Mouse (Mus musculus): ENCODE data around the gene Cdc37.

The Cdc37 gene

DNA sequence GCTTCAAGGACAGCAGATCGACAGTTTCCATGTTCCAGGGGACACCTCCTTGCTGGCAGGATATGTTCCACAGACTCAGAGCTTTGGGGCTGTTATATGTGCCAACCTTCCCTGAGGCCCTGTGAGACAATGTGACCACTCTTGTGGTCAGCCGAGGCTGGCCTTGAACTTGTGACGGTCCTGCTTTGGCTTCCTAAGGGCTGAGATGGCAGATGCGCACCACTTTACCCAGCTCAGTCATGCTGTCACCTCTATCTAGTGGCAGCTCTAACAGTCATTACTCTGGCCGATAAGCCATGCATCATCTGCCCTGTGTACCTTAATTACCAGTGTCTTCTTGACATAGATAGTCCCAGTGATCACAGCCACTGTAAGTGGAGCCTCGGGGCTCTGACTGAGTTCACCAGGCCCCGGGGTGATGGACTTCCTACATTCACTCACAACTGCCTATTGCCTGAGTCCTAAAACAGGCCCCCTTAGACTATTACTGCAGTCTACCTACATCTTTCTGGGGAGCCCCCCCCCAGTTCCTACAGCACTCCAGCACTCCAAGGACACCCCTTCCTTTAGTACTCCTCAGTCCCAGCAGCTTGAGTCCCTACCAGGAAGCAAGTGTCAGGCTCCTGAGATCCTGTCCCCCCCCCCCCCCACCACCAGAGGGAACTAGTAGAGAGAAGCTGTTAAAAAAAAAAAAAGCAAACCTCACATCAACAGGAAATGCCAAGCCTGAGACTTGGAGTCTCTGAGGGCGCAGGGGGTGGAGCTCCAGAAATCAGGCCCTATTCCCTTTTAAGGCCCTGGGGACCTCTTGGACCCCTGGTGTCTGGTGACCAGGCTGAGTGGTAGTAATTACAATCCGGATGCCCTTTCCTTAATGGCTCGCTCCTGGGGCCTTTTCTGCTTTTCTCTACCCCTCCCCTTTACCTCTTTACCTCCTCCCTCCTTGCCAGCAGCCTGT, 17.6 kb upstream of the Cdc37 start:
- DNase-seq (ENCODE audit: low read depth, low spot score) = peak; percentile 77

DNA sequence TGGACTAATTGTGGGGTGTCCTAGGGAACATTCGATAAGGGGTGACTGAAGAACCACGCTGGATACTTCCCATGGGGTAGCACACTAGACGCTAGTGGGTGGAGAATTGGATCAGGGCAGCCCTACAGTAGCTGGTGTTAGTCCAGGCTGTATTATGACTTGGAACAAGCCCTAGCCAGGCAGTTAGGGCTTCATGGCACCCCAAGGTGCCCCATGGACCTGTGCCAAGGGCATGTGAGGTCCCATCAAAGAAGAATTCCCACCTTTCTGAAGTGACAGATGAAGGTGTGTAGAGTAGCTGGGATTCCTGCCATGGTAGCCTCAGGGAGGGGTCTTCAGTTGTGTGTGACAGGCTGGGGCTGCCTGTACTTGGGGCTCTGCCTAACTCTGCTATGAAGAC, 16.7 kb upstream of the Cdc37 start:
- no peak for DNase-seq (ENCODE audit: low read depth, low spot score)

DNA sequence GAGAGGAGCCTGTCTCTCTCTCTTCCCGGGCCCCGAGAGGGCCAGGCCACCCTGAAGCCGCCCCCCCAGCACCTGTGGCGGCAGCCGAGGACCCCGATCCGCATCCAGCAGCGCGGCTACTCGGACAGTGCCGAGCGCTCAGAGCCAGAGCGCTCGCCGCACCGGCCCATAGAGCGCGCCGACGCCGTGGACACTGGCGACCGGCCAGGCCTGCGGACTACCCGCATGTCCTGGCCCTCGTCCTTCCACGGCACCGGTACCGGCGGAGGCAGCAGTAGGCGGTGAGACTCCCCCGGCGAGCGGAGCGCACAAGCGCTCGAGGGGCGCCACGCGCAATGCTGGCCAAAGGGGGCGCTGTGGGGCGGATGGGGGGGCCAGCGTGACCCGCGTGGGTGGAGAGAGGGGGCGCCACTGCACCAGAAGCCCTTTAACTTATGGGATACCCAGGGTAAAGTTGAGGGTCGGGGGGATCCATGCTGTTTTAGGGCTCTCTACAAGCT, 16.2 kb upstream of the Cdc37 start:
- peak; percentile 66 for DNase-seq (ENCODE audit: low read depth, low spot score)

DNA sequence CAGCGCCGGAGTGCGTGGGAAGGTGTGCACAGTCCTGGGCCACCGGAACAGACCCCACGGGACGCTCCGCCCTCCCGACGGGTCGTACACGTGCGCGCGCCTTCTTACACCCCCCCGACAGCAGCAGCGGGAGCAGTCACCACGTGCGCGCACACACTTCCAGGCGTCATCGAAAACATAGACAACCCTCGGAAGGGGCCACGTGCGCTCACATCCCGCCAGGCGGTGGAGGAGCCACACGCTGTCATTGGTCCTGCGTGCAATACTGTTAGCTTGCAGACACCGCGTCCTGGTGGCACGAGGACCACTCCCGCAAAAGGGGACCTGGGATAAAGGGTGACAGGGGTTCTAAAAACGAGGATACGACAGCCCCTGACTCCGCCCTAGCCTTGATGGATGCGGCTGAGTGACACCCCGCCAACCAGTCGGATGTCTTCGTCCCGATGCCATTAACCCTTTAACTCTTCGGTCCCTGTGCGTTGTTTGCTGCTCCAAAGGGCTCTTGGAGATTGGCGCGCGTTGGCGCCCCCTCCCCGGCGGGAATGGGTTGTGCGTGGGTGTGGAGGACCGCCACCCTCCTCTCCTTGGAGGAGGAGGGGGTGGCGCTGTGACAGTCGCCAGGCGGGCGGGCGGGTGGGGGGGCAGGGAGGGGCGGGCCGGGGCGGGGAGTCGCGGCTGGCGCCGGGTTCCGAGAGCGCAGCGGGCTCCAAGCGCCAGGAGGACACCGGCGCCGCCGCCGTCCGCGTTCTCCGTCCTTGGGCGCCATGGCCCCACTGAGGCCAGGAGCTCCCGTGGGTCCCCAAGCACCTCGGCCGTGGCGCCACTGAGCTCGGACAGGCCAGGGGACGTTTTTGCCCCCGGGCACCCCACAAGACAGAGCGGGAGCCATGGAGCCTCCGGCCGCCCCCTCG, 15.5 kb upstream of the Cdc37 start, which contains the start of gene Pde4a:
Gene Pde4a (plus strand): TSS at position 674 of the 911 bp plus-strand sequence.
- DNase-seq (ENCODE audit: low read depth, low spot score) = peak; percentile 90

DNA sequence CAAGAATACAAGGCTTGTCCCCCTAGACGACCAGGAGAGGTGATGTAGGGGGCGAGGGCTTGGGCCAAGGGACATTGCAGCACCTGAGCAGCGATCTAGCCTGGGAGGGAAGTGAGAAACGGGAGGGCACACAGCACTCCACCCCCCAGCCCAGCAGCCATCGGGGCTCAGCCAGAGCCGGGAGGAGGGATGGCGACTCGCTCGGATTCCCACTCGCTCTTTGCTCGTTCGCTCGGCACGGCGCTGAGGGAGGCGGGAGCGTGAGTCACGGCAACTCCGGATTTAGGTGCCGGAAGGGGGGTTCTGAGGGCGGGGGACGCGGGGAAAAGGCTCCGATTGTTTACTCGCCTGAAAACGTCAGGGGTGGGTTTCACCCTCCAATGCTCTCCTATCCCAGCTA, 14.3 kb upstream of the Cdc37 start:
- peak; percentile 66 for DNase-seq (ENCODE audit: low read depth, low spot score)

DNA sequence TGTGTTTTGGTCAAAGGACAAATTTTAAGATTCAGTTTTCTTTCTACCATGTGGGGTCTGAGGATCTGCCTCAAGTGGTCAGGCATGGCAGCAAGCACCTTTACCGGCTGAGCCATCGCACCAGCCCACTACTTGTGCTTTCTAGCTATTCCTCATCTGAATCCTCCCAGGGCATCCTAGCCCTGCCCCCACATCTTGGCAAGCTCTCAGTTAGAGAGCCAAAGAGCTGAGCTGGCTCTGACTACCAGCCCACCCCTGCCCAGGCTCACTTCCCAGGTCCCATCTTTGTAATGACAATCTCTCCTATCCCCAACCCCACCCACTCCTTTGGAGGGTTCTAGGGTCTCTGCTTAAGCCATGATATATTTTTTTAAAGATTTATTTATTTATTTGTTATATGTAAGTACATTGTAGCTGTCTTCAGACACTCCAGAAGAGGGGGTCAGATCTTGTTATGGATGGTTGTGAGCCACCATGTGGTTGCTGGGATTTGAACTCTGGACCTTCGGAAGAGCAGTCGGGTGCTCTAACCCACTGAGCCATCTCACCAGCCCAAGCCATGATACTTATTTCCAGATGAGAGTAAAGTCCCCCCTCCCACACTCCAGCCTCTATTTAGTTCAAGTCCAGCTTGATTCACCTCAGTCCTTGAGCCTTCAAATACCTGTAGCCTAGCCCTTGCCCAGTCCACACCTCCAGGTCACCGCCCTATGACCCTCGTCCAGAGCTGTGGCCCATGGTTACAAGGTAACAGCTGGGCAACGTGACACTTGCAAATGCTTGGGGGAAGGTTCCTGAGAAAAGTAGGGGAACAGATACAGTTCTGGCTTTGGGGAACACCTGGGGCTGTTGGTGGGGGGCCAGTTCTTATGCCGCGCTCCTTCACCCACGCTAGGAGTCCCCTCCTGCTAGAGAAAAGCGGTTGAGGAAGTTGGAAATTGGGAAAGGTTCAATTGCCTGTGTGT, 13.6 kb upstream of the Cdc37 start:
- no peak for DNase-seq (ENCODE audit: low read depth, low spot score)

DNA sequence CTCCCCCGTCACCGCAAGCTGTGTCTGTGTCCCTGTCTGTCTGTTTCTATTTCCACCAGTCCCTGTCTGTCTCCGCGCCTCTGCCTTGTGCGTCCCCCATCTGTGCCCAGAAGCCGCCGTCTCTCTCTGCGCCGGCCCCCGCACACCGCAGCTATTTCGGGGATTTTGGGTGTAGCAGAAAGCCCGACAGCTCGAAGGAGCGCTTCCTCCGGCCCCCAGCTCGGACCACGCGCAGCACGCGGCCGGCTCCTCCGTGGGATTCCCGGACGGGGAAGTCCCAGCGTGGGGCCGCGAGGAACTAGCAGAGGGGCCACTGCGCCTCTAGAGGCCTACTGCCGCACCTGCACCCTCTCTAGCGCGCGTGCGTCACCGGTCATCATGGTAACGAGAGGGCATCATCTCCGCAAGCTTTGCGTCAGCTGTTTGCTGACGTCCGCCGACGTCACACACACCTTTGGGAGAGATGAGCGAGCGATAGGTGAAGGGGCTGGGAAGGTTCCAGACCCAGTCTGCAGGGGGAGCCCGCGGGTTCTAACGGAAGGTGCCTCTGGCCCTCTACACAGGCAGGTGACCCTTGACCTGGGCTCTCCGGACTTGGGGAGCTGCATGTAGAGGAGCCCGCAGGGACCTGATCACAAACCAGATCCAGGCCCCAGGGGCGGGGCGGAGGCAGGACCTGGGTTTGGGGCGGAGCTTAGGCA, 11.6 kb upstream of the Cdc37 start:
- DNase-seq (ENCODE audit: low read depth, low spot score) = peak; percentile 97

DNA sequence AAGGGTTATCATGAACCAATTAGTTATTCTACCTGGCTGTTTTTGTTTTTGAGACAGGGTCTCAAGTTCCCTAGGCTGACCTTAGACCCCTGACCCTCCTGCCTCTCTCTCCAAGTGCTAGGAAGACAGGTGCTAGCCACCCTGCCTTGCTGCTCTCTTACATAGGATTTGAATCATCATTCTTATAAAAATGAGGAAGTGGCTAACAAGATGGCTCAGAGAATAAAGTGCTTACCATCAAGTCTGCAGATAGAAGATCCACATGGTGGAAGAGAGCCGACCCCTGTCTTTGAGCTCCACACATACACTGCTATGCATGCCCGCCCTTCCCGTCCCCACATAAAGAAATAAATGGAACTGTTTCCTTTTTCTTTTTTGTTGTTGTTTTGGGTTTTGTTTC, 5.0 kb upstream of the Cdc37 start:
- DNase-seq (ENCODE audit: low read depth, low spot score) = no peak

DNA sequence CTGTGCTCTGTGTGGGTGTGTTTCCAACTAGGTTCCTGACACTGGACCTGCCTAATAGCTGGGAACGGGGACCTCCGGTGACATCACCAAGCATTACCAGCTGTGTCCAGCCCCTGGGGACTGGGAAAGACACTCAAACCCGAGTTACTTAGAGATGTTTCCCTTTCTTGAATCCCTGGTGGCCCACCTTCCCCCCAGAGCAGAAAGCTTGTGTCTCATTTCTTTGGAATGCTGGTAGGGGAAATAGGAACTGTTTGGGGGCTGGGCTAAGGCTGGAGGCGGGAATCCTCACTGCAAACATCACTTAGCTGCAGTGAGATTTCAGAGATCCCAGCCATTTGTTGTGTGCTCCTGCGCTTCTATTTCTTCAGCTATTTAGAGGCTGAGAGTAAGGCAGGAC, 4.1 kb upstream of the Cdc37 start:
- no peak for DNase-seq (ENCODE audit: low read depth, low spot score)

DNA sequence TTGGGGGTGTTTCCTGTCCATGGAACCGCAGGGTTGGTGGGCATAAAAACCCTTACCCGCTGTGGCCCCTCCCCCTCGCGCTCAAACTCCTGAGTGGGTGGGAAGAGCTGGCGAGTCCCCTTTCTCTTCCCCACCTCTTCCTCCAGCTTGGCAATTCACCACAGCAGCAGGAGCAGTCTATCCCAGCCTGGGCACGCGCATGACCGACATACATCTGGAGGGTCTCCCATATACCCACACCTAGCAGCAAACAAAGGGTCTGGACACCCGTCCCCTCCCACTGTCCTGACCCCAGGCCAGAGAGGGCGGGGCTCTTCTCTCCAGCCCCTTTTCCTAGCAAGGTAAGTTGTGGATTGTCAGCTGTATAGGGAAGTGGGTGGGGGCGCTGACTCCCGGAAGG, 3.5 kb upstream of the Cdc37 start:
- no peak for DNase-seq (ENCODE audit: low read depth, low spot score)

DNA sequence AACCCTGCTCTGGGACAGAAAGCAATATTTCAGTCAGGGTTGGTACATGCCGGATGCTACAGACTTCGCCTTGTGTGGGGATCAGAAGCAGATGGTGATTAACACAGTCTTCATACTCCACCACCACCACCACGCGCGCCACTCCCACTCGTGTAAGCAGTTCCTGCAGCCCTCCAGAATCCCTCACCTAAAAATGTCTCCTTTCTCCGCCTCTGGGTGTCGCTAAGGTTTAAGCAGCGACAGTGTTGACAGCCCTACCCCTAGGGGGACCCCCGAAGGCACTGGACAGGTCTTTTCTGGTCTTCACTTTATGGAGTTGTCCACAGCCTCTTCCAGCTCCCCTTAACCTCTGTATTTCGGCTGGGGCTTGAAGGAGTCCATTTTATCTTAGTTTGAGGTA, 2.9 kb upstream of the Cdc37 start:
- DNase-seq (ENCODE audit: low read depth, low spot score) = peak; percentile 36

DNA sequence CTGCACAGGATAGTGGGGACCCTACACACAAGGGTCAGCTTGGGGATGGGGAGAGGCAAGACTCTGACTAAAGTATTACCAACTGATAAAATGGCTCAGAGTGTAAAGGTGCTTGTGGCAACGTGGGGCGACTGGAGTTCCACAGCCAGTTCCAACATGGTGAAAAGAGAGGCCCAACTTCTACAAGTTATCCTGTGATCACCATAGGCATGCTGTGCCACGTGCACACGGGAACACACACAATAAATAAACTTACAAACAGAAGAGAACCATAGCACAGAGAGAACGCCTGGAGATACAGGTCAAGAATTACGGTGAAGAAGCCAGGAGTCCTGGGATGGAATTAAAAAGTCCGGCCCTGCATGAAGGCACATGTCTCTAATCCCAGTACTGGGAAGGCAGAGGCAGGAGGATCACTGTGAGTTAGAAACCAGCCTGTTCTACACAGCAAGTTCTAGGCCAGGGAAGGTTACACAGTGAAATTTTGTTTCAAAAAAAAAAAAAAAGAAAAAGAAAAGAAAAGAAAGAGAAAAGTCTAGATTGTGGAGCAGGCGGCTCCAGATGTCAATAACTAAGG, 617 bp downstream of the Cdc37 start:
- no peak for DNase-seq (ENCODE audit: low read depth, low spot score)

DNA sequence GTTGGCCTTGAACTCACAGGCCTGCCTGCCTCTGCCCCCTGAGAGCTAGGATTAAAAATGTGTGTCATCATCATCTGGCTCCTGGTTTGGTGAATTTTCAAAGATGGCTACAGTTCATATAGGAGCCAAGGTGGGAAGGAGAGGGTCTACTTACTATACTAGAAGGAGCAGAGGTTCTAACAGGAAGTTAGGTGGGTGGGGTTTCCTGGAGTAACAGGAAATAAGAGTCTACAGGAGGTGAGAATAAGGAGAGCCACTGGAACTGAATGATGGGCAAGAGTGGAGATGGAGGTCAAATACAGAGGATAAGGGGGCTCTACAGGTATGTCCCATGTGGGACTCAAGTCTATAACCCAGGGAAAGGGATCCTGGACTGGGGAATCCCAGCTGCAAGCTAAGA, 1.4 kb downstream of the Cdc37 start:
- DNase-seq (ENCODE audit: low read depth, low spot score) = no peak

DNA sequence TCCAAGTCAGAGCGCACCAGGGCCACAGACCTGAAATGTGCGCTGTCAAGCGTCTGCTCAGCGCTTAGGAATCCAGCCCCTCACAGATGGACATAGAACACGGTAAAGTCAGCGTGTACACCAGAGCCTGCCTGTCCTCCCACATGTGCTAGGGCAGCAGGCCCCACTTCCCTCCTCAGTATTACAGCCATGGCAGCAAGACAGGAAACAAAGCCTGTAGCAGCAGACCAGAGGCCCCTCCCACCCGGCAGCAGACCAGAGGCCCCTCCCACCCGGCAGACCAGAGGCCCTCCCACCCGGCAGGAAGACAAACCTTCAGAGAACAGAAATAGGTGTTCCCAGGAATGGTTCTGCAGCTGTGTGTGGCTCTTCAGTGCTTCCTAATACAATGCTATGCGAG, 3.1 kb downstream of the Cdc37 start:
- DNase-seq (ENCODE audit: low read depth, low spot score) = peak; percentile 87

DNA sequence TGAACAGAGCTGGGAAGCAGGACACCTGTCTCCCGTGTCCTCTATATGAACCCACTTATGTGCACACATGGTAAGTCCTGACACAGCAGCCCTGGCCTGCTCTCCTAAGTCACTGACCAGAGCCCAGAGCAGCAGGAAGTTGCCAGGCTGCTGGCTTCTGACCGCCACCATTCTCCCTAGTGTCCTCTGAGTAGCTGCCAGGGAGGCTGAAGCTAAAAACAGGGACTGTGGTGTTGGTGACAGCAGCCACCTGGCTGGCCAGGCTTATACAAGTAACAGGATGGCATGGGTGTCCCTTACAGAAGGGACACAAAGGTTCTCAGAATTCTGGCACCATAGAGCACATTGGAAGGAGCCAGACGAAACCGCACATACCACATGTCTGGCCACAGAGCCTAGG, 4.4 kb downstream of the Cdc37 start:
- no peak for DNase-seq (ENCODE audit: low read depth, low spot score)

DNA sequence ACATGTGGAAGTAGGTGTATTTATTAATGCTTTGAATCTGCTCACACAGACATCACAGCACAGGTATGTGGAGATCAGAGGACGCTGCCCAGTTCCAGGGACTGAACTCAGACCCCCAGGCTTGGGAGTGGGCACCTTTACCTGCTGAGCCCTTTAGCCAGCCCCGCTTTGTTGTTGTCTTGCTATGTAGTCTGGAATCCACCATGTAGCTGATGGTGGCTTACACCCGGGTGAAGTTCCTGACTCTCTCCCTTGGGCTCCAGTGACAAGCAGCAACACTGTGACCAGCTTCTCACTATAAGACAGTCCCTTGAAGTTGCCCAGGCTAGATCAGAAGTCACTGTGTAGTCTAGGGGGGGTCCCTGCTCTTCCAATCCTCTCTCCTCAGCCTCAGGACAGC, 5.4 kb downstream of the Cdc37 start:
- DNase-seq (ENCODE audit: low read depth, low spot score) = no peak

DNA sequence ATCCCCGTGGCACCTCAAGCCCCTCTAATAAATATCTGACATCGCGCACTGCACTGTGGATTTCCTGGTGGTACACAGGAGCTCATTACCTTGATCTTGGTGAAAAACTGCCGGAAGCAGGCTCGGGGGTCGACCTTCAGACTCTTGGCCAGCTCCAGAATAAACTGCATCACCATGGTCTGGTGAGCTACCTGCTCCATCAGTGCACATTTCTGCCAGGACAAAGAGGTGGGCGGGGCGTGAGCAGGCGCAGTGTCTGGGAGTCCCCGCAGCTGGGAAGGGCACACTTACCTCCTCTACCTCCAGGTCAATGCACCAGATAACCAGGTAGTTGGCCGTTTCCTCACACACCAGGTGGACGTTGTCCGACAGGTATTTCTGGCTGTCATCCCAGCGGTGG, 7.9 kb downstream of the Cdc37 start:
- DNase-seq (ENCODE audit: low read depth, low spot score) = no peak

DNA sequence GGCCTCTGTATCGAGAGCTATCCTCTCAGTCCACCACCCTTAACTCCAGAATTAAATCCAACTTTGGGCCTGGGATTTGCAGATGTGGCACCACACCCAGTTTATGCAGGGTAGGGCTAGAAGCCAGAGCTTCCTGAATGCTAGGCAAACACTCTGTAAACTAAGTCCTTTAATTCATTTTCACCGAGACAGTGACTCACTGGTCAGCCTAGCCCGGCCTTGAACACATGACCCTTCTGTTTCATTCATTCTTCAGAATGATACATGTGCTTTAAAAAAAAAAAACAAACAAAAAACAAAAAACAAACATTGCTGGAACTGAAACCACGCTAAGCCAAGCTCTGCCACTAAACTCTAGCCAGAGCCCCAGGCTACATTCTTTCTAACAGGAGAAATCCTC, 11.4 kb downstream of the Cdc37 start:
- no peak for DNase-seq (ENCODE audit: low read depth, low spot score)

DNA sequence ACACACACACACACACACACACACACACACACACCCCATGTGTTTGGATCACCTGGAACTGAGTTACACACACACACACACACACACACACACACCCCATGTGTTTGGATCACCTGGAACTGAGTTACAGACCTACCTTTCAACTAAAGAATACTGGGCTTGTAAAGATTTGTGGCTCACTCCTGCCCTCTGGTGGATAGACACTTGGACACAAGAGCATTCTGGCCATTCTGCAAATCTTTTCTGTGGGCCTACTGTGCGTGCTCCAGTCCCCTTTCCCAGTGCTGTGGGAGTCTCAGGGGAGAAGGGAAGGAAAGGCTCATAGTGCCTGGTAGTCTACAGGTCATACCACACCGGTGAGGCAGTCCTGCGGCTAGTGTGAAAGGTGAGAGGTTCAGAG, 12.6 kb downstream of the Cdc37 start:
- peak; percentile 83 for DNase-seq (ENCODE audit: low read depth, low spot score)

DNA sequence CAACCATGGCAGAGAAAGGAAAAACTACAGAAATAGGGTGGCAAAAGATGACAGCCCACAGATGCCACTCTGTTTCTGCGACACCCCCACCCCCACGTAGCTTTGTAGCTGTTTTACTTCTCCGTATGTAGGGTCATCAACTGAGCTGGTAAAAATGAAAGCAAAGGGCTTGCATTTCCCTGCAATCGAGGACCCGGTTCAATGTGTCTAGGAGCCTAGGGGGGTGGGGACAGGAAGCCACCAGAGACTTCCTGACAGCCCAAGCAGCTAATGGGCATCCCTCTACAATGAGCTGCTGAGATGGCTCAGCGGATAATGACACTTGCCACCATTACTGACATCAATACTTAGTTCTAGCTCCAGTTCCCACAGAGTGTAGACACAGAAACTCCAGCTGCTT, 13.4 kb downstream of the Cdc37 start:
- DNase-seq (ENCODE audit: low read depth, low spot score) = peak; percentile 78
